Mouse (Mus musculus): Measurements from ENCODE around the gene Gm20388.

Gm20388 gene

GRCm38 (mm10) chr8:120012927-120013326, 102.3 kb downstream of the Gm20388 start:
- no peak for DNase-seq (ENCODE audit: low spot score in 2 of 2)

- no peak for DNase-seq (ENCODE audit: low spot score in 2 of 2)
These were observed 103.8 kb downstream of the Gm20388 start for GRCm38 (mm10) chr8:120014267-120015023.

GRCm38 (mm10) chr8:120015916-120016315, 105.3 kb downstream of the Gm20388 start:
- no peak for DNase-seq (ENCODE audit: low spot score in 2 of 2)

- no peak for DNase-seq (ENCODE audit: low spot score in 2 of 2)
These were observed 105.8 kb downstream of the Gm20388 start for GRCm38 (mm10) chr8:120016424-120016823.

GRCm38 (mm10) chr8:120017349-120017748, 106.7 kb downstream of the Gm20388 start:
- DNase-seq (ENCODE audit: low spot score in 2 of 2): no peak

GRCm38 (mm10) chr8:120017786-120018185, 107.1 kb downstream of the Gm20388 start:
- DNase-seq (ENCODE audit: low spot score in 2 of 2): no peak

- DNase-seq (ENCODE audit: low spot score in 2 of 2): no peak
These were observed 107.7 kb downstream of the Gm20388 start for GRCm38 (mm10) chr8:120018379-120018778.

- no peak for DNase-seq (ENCODE audit: low spot score in 2 of 2)
These were observed 108.7 kb downstream of the Gm20388 start for GRCm38 (mm10) chr8:120019297-120019696.

GRCm38 (mm10) chr8:120020298-120020697, 109.7 kb downstream of the Gm20388 start:
- no peak for DNase-seq (ENCODE audit: low spot score in 2 of 2)

GRCm38 (mm10) chr8:120026199-120026598, 115.6 kb downstream of the Gm20388 start:
- DNase-seq (ENCODE audit: low spot score in 2 of 2): no peak

- no peak for DNase-seq (ENCODE audit: low spot score in 2 of 2)
These were observed 116.3 kb downstream of the Gm20388 start for GRCm38 (mm10) chr8:120026991-120027390.

GRCm38 (mm10) chr8:120030447-120030846, 119.8 kb downstream of the Gm20388 start:
- no peak for DNase-seq (ENCODE audit: low spot score in 2 of 2)

GRCm38 (mm10) chr8:120032549-120033208, 122.0 kb downstream of the Gm20388 start:
- DNase-seq (ENCODE audit: low spot score in 2 of 2): no peak

GRCm38 (mm10) chr8:120034471-120034870, 123.8 kb downstream of the Gm20388 start:
- DNase-seq (ENCODE audit: low spot score in 2 of 2): no peak

GRCm38 (mm10) chr8:120036111-120036510, 125.5 kb downstream of the Gm20388 start:
- no peak for DNase-seq (ENCODE audit: low spot score in 2 of 2)

GRCm38 (mm10) chr8:120036578-120036977, 125.9 kb downstream of the Gm20388 start:
- no peak for DNase-seq (ENCODE audit: low spot score in 2 of 2)

GRCm38 (mm10) chr8:120037199-120037598, 126.6 kb downstream of the Gm20388 start:
- no peak for DNase-seq (ENCODE audit: low spot score in 2 of 2)

- no peak for DNase-seq (ENCODE audit: low spot score in 2 of 2)
These were observed 127.0 kb downstream of the Gm20388 start for GRCm38 (mm10) chr8:120037611-120038010.

- no peak for DNase-seq (ENCODE audit: low spot score in 2 of 2)
These were observed 128.1 kb downstream of the Gm20388 start for GRCm38 (mm10) chr8:120038741-120039140.

GRCm38 (mm10) chr8:120039313-120039919, 128.8 kb downstream of the Gm20388 start:
- DNase-seq (ENCODE audit: low spot score in 2 of 2): no peak

- no peak for DNase-seq (ENCODE audit: low spot score in 2 of 2)
These were observed 130.2 kb downstream of the Gm20388 start for GRCm38 (mm10) chr8:120040861-120041260.

GRCm38 (mm10) chr8:120042542-120043312, 132.1 kb downstream of the Gm20388 start:
- DNase-seq (ENCODE audit: low spot score in 2 of 2): no peak

Measured in frontal cortex, postnatal 25 days (tissue).